Mouse (Mus musculus) ovary, adult 18-20 months (tissue): ENCODE measurements around the gene Il34.

ENCODE experiments used
- DNase-seq: peaks from one replicate; pipeline ENCODE4 v3.0.0; 2022; ENCODE audit warnings: low spot score, mixed read lengths

The Il34 gene

DNA sequence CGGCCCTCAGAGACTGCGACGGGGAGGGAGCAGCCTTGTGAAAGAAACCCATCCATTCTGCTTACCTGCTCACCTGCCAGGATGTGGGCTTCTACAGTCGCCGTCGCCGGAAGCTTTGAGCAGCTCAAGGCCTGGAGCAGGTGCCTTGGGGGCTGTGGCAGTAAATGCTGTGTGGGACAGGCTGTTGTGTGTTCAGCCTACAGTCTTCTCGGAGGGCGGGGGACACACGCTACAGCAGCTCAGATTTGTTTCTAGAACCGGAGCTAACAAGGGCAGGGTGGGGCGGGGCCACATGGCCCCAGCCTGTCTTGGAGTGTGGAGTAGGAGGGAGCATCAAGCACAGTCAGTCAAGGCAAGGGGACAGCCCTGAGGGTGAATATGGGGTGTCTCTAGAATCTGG lies at the start of gene Il34:
TSS of gene Il34 (minus strand) at position 256 of the 400 bp plus-strand sequence.
- DNase-seq = no peak

DNA sequence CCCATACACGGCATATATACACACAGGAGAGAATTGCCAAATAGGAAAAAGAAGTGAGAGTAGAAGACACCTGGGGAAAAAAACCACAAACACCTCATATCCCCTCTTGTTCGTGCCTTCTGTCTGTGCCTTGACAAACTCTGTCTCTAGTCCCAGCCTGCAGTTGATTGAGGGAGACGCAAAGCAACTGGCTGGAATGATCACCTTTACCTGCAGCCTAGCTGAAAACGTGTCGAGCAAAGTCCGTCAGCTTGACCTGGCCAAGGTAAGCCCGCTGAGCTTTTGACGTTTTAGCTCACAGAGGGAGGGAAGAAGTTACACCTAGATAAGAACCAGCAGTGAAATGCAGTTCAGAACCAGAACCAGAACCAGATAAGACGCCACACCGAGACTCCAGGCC lies 45.5 kb upstream of the Il34 start:
- no peak for DNase-seq

DNA sequence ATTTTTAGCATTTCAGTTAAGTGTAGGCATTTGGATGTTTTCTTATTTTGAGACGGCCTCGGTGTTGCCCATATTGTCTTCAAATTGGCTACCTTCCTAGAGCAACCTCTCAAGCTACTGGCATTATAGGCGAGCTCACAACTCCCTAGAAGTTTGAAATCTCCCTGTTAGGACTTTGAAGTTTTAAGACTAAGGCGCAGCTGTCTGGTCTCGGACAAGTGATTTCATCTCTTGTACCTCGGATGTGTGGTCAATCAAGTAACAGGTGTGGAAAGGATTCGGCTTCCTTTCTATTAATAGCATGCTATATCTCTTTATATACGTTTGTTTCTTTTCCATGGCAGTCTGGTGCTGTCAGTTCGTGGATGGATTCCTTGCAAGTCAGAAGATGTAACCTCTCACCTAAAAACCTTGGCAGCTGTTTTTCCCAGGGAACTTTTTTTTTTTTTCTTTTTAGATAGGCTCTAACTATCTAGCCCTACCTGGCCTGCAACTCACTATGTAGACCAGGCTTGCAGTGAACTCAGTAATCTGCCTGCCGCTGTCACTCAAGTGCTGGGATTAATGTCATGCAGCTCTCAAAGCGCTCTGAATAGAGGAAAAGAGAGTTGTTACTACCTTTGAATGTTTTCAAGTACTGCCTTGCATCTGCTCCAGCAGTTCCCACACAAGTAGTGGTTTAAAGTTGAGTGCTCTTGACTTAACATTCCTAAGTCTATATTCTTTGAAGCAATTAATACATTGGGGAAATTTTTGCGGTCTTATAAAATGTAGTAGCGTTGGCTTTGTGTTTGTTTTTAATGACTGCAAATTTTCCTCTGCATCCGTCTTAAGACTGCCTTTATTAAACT lies 42.1 kb upstream of the Il34 start:
- no peak for DNase-seq

DNA sequence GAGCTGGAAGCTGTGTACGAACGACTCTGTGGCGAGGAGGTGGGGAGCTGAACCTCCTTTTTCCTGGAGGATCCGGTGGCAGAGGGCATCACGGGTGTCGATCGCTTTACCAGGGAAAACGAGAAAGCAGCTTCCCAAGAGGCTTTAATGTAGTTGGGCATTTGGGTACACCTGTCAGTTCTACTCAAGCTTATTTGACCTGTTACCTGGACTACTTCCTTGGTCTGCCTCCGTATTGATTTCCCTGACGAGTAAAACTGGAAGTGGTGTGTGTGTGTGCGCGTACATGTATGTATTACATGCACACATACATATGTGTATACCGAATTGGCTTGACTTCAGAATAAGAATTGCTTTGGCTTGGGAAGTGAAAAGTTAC lies 41.4 kb upstream of the Il34 start:
- DNase-seq = no peak

DNA sequence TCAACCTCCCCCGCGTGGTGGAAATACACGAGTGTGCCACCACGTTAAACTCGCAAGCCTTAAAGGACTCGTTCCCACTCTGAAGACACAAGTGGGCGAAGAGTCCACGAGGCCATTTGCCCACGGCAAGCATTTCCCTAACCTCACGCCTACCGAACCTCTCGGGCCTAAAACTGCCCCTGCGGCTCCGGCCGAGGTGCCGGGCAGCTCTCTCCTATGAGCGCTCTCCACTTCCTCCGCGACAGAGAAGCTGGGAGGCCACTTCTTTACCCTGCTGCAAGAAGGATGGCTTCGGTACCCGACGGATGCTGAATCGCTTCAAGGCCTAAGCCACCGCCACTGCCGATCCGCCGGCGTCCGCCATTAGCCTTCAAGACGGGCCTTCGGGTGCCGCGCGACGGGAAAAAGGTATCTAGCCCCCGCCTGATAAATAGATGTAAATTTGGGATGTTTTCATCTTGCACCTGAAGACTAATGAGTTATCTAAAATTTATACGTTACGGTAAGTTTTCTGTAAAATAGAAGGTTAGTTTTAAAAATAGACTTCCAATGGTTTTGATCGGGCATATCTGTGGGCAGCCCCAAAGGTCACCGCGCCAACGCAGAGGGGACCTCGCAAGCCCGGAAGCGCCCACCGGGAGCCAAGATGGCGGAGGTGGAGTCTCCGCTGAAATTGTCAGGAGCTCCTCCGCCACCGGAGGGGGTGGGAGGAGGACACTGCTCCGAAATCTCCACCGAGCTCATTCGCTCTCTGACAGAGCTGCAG lies 40.9 kb upstream of the Il34 start, which contains the start of the genes Cog4 and Sf3b3:
TSS of gene Cog4 (plus strand) at position 196 of the 766 bp plus-strand sequence.
TSS of gene Sf3b3 (minus strand) at position 383 of the 766 bp plus-strand sequence.
- peak; percentile 74 for DNase-seq

DNA sequence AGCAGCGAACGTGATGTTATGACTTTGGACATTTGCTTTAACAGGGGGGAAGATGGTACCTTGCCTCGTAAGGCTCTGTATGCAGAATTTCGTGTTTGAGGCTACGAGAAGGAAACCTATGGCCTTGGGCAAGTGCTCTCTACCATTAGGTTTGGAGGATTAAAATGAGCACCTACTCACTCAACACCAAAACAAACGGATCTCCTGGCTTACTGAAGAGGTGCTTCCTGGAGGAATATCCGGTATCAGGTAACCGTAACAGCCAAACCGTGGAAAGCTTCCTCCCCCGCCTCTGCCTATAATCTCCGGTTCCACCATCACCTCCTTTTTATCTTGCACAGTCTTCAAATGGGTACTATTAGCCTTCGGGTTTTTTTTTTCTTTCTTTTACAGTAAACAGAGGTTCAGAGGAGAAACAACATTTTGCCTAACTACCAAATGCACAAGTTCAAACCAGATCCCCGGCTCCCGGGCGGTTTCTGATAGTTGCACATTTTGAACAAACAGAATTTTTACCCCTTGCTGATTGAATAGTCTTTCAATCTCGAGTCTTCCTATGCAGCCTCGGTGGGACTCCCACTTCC lies 40.2 kb upstream of the Il34 start:
- DNase-seq = no peak

DNA sequence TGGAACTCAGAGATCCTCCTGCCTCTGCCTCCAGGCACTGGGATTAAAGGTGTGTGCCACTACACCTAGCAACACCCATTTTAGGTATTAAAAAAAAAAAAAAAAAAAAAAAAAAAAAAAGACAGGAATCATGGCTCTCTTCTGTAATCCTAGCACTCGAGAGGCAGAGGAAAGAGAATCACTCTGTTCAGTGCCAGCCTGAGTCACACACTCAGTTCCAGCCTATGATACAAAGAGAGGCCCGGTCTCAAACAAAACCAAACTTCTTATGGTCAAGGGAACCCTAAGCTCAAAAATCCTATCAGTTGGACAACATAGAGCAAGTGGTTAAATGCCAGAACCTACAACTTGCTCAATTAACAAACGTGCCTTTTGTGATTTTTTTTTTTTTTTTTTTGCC lies 39.2 kb upstream of the Il34 start:
- no peak for DNase-seq

DNA sequence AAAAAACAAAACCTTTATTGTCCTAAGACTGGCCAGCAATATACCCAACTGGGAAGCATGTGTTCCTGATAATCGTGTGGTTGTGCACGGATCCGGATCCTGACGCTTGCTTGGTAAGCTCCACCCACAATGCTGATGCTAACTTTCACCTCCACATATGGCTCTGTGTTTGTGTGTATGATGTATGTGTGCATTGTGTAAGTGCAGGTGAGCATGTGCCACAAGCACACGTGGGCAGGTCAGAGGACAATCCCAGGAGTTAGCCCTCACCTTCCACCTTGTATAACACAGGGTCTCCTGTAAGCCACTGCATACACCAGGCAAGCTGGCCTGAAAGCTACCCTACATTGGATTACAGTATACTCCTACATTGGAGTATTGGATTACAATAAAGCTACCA lies 37.5 kb upstream of the Il34 start:
- DNase-seq = no peak

DNA sequence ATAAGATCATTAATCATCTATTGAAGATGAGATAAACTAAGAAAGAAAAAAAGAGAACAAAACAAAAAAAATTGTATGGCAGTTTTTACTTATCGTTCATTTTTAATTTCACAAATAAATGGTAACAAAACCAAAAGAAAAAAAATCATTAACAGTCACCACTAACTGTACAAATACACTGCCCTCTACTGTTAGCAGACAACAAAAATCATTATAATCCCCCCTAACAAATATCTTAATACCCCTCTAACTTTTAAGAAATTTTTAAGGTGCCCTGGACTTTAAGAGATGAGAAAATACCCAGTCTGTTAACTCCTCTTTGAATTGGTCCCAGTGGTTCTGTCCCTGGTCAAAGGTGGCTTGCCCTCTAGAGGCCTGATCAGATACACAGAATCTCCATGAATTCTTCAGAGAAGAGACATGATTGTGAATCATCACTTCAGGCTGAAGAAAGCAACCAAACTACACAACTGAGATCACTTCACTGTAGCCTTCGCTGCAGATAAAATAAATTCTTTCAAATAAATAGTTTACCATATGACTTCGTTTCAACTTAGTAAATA lies 36.4 kb upstream of the Il34 start:
- DNase-seq = no peak

DNA sequence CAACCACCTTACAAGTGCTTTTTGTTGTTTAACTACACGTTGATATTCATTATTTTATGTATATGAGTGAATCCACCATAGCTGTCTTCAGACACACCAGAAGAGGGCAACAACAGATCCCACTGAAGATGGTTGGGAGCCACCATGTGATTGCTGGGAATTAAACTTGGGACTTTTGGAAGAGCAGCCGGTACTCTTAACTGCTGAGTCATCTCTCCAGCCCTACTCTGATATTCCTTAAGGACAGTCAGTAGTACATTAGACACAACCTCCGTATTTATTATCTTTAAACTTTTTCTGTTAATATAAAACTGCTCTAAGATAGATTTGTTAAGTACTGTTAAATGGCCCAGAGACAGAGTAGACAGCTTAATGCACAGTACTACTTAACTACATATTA lies 26.2 kb upstream of the Il34 start:
- no peak for DNase-seq

DNA sequence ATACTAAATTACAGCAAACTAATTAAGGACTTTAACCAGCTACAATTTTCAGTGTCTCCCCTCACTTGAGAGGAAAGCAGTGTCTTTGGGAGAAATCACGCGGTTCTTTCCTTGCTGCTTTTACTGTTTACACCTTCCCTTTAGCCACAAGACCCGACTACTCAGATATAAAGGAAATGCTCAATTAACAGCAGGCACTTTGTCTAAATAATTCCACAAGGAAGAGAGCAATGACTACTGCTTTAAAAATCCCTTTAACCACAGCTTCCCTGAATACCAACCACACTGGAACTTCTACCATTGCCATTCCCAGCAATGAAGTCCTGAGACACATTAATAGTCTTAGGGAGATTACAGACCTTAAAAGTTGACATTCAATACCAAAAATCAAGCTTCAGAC lies 22.8 kb upstream of the Il34 start:
- no peak for DNase-seq

DNA sequence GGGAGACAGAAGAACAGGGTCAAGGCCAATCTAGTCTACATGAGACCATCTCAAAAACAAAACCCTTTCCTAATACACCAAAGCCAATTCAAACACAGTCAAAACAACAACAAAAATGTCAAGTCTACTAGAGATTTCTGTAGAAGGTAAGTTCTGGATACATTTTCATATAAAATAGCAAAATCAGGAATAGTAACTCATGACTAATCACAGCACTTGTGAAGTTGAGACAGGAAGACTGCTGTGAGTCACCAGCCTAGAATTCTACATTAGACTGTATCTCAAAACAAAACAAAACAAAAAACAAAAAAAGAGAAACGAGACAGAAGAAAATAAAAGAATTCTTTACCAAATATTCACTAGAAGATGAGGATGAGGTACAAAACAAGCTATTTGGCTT lies 19.1 kb upstream of the Il34 start:
- DNase-seq = no peak

DNA sequence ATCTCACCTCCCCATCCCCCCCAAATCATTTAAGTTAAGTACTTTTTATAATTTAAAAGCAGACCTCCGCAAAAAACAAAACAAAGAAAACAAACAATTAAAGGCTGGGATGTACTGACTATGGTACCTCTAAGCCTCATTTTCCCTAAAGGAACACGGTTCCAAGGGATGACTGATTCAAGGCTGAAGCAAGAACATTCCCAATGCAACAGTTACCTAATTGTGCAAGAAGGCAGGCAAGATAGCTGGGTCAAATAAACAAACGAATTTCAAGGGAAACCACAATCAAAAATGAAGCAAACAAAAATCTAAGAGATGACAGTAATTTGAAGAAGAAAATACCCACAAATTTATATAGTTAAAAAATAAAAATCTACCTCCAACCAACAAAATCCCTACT lies 16.2 kb upstream of the Il34 start:
- no peak for DNase-seq

DNA sequence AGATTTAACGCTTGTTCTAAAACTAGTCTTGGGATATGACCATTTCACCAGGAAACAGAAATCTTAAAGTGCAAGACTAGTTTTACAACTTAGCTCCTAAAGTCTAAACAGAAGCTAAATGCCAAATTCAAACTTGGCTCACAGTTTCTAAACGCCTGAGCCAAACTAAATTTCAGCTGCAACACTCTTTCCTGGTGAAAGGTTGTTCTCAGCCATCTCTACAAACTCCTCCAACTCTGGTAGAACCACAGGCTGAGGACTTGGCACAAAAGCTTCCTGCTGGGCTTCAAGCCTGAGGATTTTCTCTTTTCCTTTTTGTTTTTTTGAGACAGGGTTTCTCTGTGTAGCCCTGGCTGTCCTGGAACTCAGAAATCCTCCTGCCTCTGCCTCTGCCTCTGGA lies 14.5 kb upstream of the Il34 start:
- no peak for DNase-seq

DNA sequence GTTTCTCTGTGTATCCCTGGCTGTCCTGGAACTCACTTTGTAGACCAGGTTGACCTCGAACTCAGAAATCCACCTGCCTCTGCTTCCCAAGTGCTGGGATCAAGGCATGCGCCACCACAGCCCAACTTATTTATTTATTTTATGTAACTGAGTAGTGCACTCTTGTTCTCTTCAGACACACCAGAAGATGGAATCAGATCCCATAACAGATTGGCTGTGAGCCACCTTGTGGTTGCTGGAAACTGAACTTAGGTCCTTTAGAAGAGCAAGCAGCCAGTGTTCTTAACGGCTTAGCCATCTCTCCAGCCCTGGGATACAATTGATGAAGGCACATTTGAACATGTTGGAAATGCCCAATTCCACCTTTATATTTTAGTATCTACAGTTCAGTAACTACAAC lies 12.9 kb upstream of the Il34 start:
- no peak for DNase-seq

DNA sequence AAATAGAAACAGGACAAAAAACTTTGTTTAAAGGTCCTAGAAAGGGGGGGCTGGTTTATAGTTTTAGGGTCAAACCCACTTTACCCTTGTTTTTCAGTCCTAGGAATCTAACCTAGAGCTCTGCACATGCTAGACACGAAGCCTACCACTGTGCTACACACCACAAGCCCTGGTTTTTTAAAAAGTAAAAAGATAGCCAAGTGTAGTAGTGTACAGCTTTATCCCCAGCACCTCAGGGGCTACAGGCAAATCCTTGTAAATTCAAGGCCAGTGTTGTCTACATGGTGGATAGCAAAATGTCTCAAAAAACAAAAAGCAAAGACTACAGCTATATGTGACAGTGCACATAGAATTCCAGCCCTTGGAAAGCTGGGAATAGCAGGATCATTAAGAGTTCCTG lies 11.3 kb upstream of the Il34 start:
- DNase-seq = no peak

DNA sequence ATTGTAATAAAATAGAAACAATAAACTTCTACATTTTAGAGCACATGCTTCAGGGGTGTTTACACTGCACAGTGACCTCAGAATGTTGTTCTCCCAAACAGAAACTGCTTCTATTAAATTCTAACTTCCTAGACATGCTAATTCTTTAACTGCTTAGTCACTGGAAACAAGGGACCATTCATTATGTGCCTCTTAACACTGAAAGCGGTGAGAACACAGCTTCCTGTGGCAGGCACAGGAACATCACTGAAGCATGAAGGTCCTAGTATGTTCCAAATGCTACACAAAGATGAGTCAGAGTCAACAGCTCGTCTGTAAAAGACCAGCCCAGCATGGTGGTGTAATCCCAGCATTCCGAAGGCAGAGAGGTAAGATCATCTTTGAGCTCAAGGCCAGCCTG lies 9.6 kb upstream of the Il34 start:
- DNase-seq = no peak

DNA sequence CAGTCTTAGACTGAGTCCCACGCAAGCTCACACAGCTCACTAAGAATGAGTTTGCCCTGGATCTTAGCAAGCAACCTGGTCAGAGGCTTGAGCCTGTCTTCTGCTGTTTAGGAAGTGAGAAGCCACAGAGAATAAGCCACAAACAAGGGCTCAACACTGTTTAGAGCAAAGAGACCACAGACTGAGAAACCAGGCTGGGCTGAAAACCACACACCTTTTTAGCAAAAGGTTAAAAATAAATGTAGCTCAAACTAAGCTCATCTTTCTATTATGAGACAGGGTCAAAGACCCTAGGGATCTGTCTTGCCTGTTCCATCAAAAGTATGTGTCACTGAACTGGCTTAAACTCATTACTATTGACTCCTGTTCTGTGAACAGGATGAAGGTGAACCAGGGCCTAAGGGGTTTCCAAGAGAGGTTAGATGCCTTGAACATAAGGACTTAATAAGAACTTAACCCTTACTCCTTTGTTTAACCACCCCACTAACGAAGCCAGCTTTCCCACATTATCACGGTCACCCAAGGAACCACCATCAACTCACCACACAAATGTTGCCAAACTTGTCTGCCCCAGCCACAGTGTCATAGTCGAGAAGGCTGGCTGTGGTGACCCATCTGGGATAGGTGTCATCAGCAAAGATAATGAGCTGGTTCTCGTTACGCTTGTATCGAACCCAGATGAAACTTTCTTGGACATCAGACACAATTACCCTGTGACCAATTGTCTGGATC lies 7.5 kb upstream of the Il34 start:
- DNase-seq = no peak

DNA sequence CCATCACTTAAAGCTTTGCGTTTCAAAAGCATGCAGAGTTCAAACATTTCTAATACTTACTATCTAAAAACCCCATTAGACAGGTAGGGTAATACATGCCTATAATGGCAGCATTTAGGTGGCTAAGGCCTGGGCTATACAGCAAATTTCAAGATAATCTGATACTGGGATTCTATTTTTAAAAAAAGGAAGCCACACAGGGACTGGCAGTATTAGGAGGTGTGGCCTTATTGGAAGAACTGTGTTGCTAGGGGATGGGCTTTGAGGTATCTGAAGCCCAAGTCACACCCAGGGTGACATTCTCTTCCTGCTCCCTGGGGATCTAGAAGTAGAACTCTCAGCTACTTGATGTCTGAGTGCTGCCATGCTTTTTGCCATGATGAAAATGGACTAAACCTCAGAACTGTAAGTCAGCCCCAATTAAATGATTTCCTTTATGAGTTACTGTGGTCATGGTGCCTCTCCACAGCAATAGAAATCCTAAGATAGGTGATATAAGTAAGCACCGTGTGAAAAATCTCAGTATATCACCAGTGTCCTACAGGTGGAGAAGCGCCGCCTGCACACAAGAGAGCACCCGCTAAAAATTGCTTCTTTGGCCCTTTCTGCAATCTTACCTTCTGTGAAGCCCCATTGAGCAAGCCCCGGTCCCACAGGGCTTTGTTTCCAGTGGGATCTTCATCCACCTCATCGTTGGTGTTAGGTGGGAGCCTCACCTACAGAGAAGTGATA lies 6.8 kb upstream of the Il34 start:
- no peak for DNase-seq

DNA sequence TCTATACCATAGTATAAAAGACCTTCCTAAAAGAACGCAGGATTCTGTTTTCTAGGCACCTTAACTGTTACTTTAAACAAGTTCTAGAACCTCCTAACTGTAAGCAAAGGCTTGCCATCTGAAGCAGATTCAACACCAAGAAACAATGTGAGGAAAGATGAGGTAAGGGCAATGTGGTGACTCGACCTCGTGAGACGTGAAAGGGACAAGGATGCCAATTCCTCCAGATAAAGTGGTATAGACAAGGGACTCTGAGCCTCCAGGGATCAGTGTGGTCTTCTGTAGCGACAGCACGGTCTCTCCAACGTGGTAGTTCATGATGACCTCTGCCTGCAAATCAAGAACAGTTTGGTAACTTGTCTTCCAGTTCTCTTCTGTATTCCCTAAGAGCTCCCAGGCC lies 6.1 kb upstream of the Il34 start:
- no peak for DNase-seq

DNA sequence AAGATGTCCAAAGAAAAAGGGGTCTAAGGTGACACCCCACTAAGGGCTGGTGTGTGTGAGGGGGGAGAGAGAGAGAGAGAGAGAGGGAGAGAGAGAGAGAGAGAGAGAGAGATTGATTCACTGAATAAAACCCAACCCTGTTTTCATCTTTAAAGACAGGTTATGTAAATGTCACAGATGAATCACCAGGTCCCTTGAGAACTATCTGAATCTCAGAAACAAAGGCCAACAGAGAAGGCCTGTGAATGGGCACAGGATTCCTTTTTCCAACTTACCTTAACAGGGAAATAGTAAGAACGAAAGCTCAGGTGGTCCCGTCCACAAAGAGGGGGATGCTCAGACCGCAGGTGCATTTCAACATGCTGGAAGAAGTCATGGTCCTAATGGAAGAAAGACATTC lies 5.4 kb upstream of the Il34 start:
- DNase-seq = no peak
